Mouse (Mus musculus): ENCODE measurements around the gene AA986860. TPM values are rescaled to one million over a fixed set of nuclear protein-coding genes. Genes with fewer than 3 reads are reported as not detected.

AA986860 gene
- polyA plus RNA-seq (2014; fragmentation: Nextera tagmentation; extraction: Ambion mirVana), result 0.43 and 0.54 TPM in 2 replicates

DNA sequence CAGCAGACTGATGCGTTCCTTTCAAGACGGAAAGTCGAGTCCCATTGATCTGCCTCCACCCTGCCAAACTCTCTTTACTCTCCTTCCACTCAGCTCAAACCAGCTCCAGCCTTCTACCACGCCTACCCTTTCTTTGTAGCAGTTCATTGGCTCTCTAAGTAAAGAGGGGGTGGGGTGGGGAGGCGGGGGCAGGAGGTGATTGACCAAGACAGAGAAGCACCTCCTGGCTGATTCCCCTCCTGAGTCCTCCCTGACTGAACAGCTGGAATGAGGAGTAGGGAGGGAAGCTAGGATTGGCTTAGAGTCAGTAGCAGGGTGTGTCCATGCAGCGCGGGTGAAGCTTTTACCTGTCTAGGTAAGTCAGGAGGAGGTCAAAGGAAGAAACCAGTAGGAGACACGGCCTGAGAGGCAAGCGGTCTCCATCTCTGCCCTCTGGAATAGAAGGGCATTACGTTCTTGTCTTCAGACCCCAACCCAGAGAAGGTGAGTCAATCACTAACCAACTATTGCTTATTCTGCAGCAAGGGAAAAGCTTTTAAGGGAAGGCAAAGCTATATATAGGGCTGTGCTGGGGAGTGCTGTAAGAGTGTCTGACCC lies at the start of gene AA986860:
AA986860 (plus strand) TSS at position 236 of the 597 bp plus-strand sequence.
- ATAC-seq, result peak; percentile 29; the same call in 1 of the 2 replicates
- H3K9ac ChIP-seq (ENCODE audit: low read length), result no peak within 1 kb of the TSS
- H3K4me3 ChIP-seq (ENCODE audit: low read depth, low read length), result no peak within 1 kb of the TSS
- H3K4me1 ChIP-seq (ENCODE audit: control insufficient read depth, insufficient read depth, low read length), result no peaks in the 10 kb centered on the region
- no peaks in the 10 kb centered on the region for H3K27me3 ChIP-seq (replicated peaks; ENCODE audit: control insufficient read depth, insufficient read depth, low read length)
- 5% methylated on average over 10 of the region's 10 CpGs for WGBS
- no peaks in the 10 kb centered on the region for H3K36me3 ChIP-seq (ENCODE audit: control insufficient read depth, insufficient read depth, low read length)
- no peak within 1 kb of the TSS for H3K27ac ChIP-seq (ENCODE audit: low read depth, low read length)
- no peak within 1 kb of the TSS for H3K4me2 ChIP-seq (ENCODE audit: low read length)
- no peaks in the 10 kb centered on the region for H3K9me3 ChIP-seq (replicated peaks; ENCODE audit: control insufficient read depth, low read length)
- DNase-seq (ENCODE audit: low spot score), result no peak

DNA sequence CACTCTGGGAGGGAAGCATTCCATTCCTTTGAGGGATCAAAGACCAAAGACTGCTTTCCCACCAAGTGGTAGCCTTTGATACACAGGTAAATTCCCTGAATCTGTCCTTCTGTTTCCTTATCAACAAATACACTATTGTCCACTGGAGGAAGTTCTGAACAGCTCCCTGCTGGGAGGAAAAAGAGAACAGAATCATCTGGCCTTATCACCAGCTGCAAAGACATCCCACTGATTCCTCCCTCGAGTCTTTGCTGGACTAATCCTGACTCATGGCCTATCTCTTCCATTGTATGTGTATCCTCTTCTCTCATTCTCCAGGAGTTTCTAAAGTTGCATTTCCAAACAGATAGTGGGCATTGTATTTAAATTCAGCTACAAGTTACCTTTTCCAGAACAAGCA lies 47.9 kb upstream of the AA986860 start:
- H3K27me3 ChIP-seq (replicated peaks; ENCODE audit: control insufficient read depth, insufficient read depth, low read length), result no peaks in the 10 kb centered on the region
- H3K9me3 ChIP-seq (replicated peaks; ENCODE audit: control insufficient read depth, low read length), result no peaks in the 10 kb centered on the region
- 27% methylated on average over 1 of the region's 1 CpGs for WGBS
- H3K36me3 ChIP-seq (ENCODE audit: control insufficient read depth, insufficient read depth, low read length), result no peaks in the 10 kb centered on the region
- DNase-seq (ENCODE audit: low spot score) (no peak), ATAC-seq (no peak)
- H3K4me3 ChIP-seq (ENCODE audit: low read depth, low read length), result no peak overlapping the region
- no peak overlapping the region for H3K4me2 ChIP-seq (ENCODE audit: low read length)
- H3K4me1 ChIP-seq (ENCODE audit: control insufficient read depth, insufficient read depth, low read length), result no peaks in the 10 kb centered on the region
- no peak overlapping the region for H3K9ac ChIP-seq (ENCODE audit: low read length)
- no peak overlapping the region for H3K27ac ChIP-seq (ENCODE audit: low read depth, low read length)

GRCm38 (mm10) chr1:130698601-130699000 lies 33.2 kb upstream of the AA986860 start:
- H3K36me3 ChIP-seq (ENCODE audit: control insufficient read depth, insufficient read depth, low read length), result peaks cover 66% of the 10 kb centered on the region
- H3K27me3 ChIP-seq (replicated peaks; ENCODE audit: control insufficient read depth, insufficient read depth, low read length), result no peaks in the 10 kb centered on the region
- no peak overlapping the region for H3K9ac ChIP-seq (ENCODE audit: low read length)
- no peaks in the 10 kb centered on the region for H3K9me3 ChIP-seq (replicated peaks; ENCODE audit: control insufficient read depth, low read length)
- H3K4me3 ChIP-seq (ENCODE audit: low read depth, low read length), result no peak overlapping the region
- H3K4me2 ChIP-seq (ENCODE audit: low read length), result no peak overlapping the region
- H3K27ac ChIP-seq (ENCODE audit: low read depth, low read length), result no peak overlapping the region
- ATAC-seq (no peak), DNase-seq (ENCODE audit: low spot score) (no peak)
- WGBS, result 91% methylated on average over 5 of the region's 5 CpGs
- no peaks in the 10 kb centered on the region for H3K4me1 ChIP-seq (ENCODE audit: control insufficient read depth, insufficient read depth, low read length)

DNA sequence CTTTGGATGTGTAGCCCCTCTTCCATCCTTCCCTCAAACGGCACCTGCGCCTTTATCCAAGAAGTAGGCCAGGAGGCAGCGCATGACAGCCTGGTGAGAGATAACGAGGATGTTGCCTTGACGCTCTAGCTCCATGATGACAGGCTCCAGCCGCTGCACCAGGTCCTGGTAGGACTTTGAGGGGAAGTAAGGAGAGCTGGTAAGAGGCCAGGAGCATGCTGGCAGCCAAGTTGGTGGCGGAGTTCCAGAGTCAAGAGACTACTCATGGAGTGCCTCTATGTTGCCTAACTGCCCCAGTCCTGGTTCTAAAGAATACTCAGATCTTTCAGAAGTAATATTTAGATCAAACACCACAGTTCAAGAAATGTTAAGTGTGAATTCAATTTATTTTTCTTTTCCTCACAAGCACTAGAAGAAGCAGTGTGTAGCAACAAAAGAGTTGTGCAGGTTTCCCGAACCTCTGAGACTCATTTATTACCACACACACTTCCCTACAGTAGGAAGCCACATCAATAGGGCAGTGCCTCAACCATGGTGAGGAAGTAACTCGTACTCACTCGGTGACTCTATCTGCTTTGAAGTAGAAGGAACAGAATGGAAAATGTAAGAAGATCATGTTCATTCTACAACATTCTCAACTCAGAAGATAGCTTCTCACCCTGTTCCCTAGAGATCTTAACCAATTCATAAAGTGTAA lies 31.7 kb upstream of the AA986860 start:
- no peaks in the 10 kb centered on the region for H3K4me1 ChIP-seq (ENCODE audit: control insufficient read depth, insufficient read depth, low read length)
- peaks cover 80% of the 10 kb centered on the region for H3K36me3 ChIP-seq (ENCODE audit: control insufficient read depth, insufficient read depth, low read length)
- H3K4me3 ChIP-seq (ENCODE audit: low read depth, low read length), result no peak overlapping the region
- no peak overlapping the region for H3K4me2 ChIP-seq (ENCODE audit: low read length)
- H3K27ac ChIP-seq (ENCODE audit: low read depth, low read length), result no peak overlapping the region
- no peaks in the 10 kb centered on the region for H3K27me3 ChIP-seq (replicated peaks; ENCODE audit: control insufficient read depth, insufficient read depth, low read length)
- no peaks in the 10 kb centered on the region for H3K9me3 ChIP-seq (replicated peaks; ENCODE audit: control insufficient read depth, low read length)
- H3K9ac ChIP-seq (ENCODE audit: low read length), result no peak overlapping the region
- ATAC-seq, result no peak
- 87% methylated on average over 10 of the region's 10 CpGs for WGBS
- DNase-seq (ENCODE audit: low spot score), result no peak

DNA sequence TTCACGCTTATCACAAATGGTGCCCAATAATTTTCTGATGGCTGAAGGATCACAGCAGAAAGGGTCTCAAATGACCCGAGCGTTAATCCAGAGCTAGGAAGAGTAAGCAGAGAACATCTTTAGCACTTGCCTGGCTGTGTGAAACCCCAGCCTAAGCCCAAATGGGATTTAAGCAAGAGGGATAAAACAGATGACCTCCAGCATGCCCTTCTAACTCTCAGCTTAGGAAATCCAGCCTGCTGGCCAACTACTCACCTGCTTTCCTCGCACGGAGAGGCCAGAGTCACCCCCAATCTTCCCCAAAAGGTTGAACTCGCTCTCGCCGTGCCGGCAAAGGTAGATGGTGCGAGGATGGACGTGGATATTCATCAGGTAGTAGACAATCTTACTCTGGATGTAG lies 29.8 kb upstream of the AA986860 start:
- Histone ChIP-seq H3K4me3 (ENCODE audit: low read depth, low read length) (no peak overlapping the region), H3K27ac (ENCODE audit: low read depth, low read length) (no peak overlapping the region), H3K4me1 (ENCODE audit: control insufficient read depth, insufficient read depth, low read length) (no peaks in the 10 kb centered on the region), H3K4me2 (ENCODE audit: low read length) (no peak overlapping the region), H3K36me3 (ENCODE audit: control insufficient read depth, insufficient read depth, low read length) (peaks cover 89% of the 10 kb centered on the region), H3K9ac (ENCODE audit: low read length) (no peak overlapping the region), H3K9me3 (replicated peaks; ENCODE audit: control insufficient read depth, low read length) (no peaks in the 10 kb centered on the region), H3K27me3 (replicated peaks; ENCODE audit: control insufficient read depth, insufficient read depth, low read length) (no peaks in the 10 kb centered on the region)
- DNase-seq (ENCODE audit: low spot score) (no peak), ATAC-seq (no peak)
- 96% methylated on average over 11 of the region's 11 CpGs for WGBS

DNA sequence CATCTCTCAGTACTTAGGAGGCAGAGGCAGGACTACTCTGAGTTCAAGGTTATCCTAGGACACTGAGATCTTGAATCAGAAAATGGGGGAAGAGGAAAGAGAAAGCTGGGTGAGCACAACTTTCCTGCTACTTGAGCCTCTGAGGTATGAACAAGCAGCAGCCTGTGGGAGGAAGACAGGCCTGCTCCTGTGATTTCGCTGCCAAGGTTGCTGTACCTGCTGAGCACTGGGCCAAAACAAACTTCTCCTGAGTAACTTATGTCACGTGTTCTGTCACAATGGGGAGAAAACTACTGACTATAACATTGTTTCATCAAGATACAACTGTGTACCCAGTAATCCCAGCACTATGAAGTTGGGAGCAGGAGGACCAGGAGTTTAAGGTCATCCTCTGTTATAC lies 28.2 kb upstream of the AA986860 start:
- no peaks in the 10 kb centered on the region for H3K9me3 ChIP-seq (replicated peaks; ENCODE audit: control insufficient read depth, low read length)
- ATAC-seq (no peak), DNase-seq (ENCODE audit: low spot score) (no peak)
- 91% methylated on average over 2 of the region's 2 CpGs for WGBS
- H3K4me3 ChIP-seq (ENCODE audit: low read depth, low read length), result no peak overlapping the region
- H3K36me3 ChIP-seq (ENCODE audit: control insufficient read depth, insufficient read depth, low read length), result peaks cover 81% of the 10 kb centered on the region
- H3K4me2 ChIP-seq (ENCODE audit: low read length), result no peak overlapping the region
- no peak overlapping the region for H3K9ac ChIP-seq (ENCODE audit: low read length)
- no peaks in the 10 kb centered on the region for H3K27me3 ChIP-seq (replicated peaks; ENCODE audit: control insufficient read depth, insufficient read depth, low read length)
- H3K4me1 ChIP-seq (ENCODE audit: control insufficient read depth, insufficient read depth, low read length), result no peaks in the 10 kb centered on the region
- H3K27ac ChIP-seq (ENCODE audit: low read depth, low read length), result no peak overlapping the region

GRCm38 (mm10) chr1:130710283-130711080 lies 21.3 kb upstream of the AA986860 start:
- DNase-seq (ENCODE audit: low spot score) (no peak), ATAC-seq (no peak)
- no peaks in the 10 kb centered on the region for H3K4me1 ChIP-seq (ENCODE audit: control insufficient read depth, insufficient read depth, low read length)
- H3K27me3 ChIP-seq (replicated peaks; ENCODE audit: control insufficient read depth, insufficient read depth, low read length), result no peaks in the 10 kb centered on the region
- no peak overlapping the region for H3K9ac ChIP-seq (ENCODE audit: low read length)
- no peak overlapping the region for H3K27ac ChIP-seq (ENCODE audit: low read depth, low read length)
- H3K4me3 ChIP-seq (ENCODE audit: low read depth, low read length), result no peak overlapping the region
- H3K36me3 ChIP-seq (ENCODE audit: control insufficient read depth, insufficient read depth, low read length), result peaks cover 25% of the 10 kb centered on the region; the same call in 1 of the 2 replicates
- 90% methylated on average over 22 of the region's 22 CpGs for WGBS
- no peak overlapping the region for H3K4me2 ChIP-seq (ENCODE audit: low read length)
- H3K9me3 ChIP-seq (replicated peaks; ENCODE audit: control insufficient read depth, low read length), result no peaks in the 10 kb centered on the region

DNA sequence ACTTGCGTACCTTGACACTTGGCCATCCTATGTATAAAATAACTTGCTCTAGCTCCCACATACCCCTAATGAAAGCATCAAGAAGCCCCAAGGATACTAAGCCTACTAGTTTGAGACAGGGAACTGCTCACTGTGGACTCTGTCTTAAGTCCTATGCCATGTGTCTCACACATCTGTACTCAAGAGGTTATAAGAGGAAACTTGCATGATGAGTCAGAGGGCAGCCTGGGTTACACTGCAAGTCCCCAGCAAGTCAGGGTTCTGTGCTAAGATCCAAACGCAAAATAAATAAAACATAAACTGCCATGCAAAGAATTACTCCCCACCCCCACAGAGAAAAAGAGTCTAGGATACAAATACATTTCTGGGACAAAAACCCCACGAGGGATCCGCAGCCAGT lies 17.7 kb upstream of the AA986860 start:
- no peak for DNase-seq (ENCODE audit: low spot score)
- no peak for ATAC-seq
- no peaks in the 10 kb centered on the region for H3K27me3 ChIP-seq (replicated peaks; ENCODE audit: control insufficient read depth, insufficient read depth, low read length)
- H3K27ac ChIP-seq (ENCODE audit: low read depth, low read length), result no peak overlapping the region
- 81% methylated on average over 4 of the region's 4 CpGs for WGBS
- no peak overlapping the region for H3K4me2 ChIP-seq (ENCODE audit: low read length)
- H3K9me3 ChIP-seq (replicated peaks; ENCODE audit: control insufficient read depth, low read length), result no peaks in the 10 kb centered on the region
- H3K4me1 ChIP-seq (ENCODE audit: control insufficient read depth, insufficient read depth, low read length), result peaks cover 7% of the 10 kb centered on the region
- H3K9ac ChIP-seq (ENCODE audit: low read length), result no peak overlapping the region
- no peak overlapping the region for H3K4me3 ChIP-seq (ENCODE audit: low read depth, low read length)
- H3K36me3 ChIP-seq (ENCODE audit: control insufficient read depth, insufficient read depth, low read length), result peaks cover 9% of the 10 kb centered on the region; the same call in 1 of the 2 replicates
